Mouse (Mus musculus) spleen, postnatal 4 days (tissue): Measurements from ENCODE around the gene Kpna7.
"Not testable (repeated sequence)": the region's sequence is repeated elsewhere in the genome, so short reads cannot be mapped to it uniquely, and the experiment has no call there.

Experiments
- DNase-seq, 2 experiments: peaks; one replicate each; pipeline ENCODE4 v3.0.0; 2022; ENCODE audit warnings: low spot score in 2 of 2

The Kpna7 gene

DNA sequence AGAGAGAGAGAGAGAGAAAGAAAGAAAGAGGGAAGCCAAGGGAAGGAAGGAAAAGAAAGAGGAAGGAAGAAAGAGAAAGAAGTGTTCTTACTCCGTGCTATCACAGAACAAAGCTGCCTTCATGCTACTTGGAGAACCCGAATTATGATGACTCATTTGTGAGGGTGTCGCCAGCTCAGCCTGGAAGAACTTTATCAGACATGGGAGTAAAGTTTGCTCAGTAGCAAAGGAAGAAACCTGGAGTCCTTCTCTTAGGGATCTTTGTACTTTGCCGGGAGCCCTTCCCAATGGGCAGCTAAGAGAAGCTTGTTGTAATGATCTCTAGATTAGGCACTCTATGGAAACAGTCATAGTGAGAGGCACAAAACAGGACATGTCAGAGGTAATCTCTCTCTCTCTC, 18.9 kb upstream of the Kpna7 start:
- no peak for DNase-seq

DNA sequence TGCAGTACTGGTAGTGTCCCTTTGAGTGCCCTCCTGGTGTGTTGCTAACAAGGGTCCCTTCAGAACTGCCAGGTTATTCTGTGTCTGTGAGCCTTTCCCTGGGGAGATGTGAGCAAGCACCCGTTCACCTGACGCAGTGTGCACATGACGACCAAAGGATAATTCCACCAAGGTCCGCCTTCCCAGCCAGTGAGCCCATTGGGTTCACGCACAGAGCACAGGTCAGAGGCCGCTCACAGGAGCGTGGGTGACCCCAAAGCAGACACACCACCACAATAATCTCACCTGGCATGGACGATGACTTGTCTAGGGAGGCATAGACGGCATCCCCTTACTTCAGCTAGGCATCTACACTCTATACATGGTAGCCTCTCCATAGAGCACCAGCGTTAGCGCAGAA, 17.6 kb upstream of the Kpna7 start:
- DNase-seq: not testable (repeated sequence)

DNA sequence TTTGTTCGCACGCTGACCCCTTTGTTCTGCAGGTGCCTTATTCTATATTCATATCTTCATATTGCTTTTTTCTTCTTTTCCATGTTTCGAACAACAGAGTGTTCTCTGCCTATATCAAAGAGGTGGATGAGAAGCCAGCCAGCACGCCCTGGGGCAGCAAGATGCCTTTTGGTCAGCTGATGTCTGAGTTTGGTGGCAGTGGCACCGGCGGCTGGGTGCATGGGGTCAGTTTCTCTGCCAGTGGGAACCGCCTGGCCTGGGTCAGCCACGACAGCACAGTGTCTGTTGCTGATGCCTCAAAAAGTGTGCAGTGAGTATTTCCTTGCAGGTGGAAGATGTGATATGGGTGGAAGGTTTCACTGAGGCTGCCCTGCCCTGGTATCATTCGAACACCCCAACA, 17.1 kb upstream of the Kpna7 start:
- no peak for DNase-seq

DNA sequence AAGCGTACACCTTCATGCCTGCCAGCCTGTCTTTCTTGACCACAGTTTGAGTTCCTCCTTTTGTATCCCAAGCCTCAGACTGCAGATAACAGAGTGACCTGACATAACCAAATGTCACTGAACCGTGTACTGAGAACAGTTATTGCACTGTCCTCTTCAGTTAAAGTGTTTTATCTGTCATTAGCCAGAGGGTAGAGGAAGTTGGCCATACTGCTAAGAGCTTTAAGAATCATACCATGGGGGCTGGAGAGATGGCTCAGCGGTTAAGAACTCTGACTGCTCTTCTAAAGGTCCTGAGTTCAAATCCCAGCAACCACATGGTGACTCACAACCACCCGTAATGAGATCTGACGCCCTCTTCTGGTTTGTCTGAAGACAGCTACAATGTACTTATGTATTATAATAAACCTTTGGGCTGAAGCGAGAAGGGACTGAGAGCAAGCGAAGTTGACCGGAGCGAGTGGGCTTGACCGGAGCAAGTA, 14.6 kb upstream of the Kpna7 start:
- DNase-seq: no peak

DNA sequence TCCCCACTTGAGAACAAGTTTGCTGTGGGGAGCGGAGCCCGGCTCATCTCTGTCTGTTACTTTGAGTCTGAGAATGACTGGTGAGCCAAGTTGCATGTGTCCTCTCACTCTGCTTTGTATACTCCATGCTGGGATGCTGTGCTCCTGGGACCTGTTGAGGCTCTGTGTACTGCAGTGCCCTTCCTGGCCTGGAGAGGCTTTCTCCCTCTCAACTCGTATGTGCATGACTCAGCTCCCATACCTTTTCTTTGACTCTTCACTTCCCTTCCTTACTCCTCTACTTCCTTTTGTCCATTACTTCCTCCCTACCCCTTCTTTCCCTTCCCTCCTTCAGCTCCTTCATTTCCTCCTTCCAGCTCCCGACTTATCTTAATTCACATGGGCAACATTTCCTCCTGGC, 12.4 kb upstream of the Kpna7 start:
- DNase-seq: no peak

DNA sequence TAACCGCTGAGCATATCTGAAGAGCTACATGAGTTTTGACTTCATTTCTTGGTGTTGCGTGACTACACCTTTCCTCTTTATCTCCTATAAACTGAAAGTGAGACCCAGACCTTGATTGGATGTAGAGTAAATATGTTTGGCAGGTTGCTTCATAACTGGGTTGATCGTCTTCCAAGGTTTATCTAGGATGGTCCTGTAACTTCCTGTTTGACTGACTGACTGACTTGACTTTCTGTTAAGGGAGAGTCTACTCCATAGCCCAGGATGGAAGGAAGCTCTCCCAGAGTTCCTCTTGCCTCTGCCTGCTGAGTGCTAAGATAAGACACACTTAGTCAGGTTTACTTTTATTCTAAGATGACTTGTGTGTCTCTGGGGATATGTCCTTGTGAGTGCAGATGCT, 6.0 kb upstream of the Kpna7 start:
- DNase-seq: no peak

DNA sequence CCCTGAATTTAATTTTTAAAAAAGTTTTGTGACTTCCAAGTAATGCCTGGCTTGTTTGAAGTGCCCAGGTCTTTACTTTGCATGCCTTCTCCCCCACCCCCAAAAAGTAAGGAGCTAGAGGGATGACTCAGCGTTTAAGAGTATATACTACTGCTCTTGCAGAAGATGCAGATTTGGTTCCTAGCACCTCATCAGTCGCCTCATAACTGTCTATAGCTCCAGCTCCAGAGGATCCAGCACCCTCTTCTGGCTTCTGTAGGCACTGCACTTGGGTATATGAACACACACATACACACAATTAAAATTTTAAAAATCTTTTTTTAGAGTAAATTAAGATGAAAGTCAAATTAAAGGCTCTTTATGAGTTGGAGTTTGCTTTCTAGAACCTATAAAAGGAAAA, 4.4 kb upstream of the Kpna7 start:
- DNase-seq: no peak

DNA sequence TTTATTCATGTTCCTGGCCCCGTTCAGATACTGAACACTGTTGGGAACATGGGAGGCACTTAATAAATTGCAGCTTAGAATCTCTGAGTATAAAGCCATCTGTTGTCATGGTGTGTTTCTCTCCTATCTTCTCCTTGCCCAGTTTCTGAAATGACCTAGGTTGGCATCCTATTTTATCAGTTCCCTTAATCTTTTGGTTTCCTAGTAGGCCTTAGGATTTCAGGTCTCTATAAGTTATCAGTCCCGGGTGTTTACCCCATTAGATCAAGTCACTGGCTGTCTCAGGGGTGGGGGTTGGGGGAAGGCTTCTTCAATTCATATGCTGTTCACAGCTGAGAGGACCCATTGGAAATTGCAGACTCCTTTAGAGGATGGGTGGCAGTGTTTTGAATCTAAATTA, 992 bp upstream of the Kpna7 start:
- no peak for DNase-seq

DNA sequence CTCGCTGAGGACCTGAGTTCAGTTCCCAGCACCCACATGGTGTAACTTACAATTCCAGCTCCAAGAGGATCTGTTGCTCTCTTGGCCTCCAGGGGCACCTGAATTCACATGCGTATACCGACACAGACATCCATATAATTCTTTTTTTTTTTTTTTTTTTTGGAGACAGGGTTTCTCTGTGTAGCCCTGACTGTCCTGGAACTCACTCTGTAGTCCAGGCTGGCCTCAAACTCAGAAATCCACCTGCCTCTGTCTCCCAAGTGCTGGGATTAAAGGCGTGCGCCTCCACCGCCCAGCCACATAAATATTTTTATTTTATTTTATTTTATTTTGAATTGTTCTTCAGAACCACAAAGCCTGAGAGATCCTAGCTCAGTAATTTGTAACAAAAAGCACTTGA, 629 bp downstream of the Kpna7 start:
- DNase-seq: not testable (repeated sequence)

DNA sequence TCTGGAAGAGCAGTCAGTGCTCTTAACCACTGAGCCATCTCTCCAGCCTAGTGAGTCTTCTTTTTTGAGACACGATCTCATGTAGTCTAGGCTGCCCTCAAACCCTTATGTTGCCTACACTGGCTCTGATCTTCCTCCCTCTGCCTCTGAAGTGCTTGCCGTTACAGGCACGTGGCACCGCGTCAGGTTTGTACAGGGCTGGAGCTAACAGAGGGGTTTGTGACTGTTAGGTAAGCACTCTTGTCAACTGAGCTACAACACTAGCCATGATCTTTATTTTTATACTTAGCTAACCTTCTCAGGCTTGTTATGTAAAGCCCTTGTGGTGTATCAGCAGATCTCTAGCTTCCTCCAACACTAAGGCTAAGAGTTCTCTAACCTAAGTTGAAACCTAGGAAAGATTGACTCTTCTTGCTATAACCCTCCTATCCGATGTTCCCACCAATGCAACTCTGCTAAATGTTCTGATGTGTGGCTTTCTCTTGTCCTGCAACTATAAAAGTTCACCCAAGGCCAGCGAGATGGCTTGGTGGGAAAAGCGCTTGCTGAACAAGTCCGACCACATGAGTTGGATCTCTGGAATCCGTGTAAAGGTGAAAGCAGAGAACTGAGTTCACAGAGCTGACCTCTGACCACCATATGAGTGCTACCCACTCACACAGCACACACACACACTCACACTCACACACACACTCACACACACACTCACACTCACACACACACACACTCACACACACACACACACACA, 1.8 kb downstream of the Kpna7 start:
- DNase-seq: no peak

DNA sequence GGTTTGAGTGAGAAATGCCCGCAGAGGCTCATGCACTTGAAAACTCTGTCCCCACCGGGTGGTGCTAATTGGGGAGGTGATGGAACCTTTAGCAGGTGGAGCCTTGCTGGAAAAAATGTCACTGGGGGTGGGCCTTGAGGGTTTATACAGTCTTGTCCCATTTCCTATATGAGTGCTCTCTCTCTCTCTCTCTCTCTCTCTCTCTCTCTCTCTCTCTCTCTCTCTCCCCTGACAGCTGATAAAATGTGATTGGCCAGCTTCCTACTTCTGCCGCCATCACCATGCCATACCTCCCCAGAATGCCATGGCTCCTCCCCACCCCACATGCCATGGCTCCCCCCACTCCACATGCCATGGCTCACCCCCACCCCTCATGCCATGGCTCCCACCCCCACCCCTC, 8.7 kb downstream of the Kpna7 start:
- DNase-seq: no peak

DNA sequence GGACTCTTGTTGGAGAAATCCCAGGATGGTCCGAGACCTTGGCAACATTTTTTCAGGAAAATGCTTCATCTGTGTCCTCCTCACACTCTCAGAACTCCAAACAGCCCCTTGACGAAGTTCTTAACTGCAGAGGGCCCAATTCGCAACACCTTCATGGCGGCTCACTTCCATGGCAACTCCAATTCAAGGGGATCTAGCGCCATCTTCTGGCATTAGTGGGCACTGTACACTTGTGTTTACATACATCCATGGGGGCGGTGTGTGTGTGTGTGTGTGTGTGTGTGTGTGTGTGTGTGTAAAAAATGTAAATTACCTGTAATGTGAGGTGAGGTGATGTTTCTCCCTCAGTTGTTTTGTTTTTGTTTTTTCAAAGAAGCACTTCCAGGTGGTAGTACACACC, 12.5 kb downstream of the Kpna7 start:
- DNase-seq: no peak

DNA sequence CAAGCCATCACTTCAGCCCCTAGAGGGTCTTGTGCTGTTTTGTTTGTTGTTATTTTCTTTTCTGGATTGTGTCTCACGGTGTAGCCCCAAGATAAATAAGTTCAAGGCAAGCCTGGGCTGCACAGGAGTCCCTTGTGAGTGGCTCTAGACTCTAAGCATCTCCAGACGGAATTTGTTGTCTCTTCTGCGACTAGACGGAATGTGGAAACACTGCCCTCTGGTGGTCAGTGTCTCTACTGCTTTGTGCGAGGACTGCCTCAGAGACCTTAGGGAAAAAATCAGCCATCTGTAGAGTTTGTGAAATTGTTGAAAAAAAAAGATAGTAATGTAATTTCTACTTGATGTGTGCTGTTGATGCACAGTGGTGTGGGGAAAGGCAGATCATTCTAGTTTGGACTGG, 14.1 kb downstream of the Kpna7 start:
- DNase-seq: peak; percentile 57 to 86

DNA sequence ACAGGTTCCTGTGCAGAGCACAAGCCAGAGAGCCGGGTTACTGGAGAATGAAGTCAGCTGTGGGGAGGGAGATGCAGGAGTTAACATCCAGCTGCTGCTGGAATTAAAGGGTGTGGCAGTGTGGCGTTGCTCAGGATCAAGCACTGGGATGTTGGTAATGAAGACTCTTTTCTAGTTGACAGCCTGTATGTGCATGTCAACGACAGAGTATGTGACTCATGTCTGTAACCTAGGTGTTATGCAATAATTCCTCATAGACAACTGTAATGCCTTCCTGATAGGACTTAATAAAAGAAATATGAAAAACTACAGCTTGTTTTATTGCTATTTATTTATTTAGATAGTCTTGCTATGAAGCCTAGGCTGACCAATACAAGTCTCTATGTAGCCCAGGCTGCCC, 15.0 kb downstream of the Kpna7 start:
- no peak for DNase-seq

DNA sequence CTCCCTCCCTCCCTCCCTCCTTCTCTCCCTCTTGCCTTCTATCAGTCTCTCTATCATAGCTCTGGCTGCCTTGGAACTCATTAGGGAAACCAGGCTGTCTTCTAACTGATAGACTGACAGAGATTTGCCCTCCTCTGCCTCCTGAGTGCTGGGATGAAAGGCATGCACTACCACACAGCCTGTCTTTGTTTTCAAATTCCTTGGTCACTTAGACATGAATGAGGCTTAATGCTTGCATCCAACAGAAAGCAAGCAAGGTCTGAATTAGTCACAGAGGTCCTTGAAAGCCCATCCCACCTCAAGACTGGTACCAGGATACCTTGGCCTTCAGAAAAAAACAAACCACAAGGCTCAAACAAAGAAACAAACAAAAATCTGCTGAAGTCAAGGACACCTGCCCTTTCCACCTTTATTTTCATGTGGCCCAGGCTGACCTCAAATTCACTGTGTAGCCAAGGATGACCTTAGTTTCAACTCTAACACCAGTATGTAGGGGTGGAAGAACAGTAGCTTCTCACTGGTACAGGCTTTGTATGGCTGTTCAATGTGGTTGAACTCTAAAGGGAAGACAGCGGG, 19.0 kb downstream of the Kpna7 start:
- DNase-seq: no peak

DNA sequence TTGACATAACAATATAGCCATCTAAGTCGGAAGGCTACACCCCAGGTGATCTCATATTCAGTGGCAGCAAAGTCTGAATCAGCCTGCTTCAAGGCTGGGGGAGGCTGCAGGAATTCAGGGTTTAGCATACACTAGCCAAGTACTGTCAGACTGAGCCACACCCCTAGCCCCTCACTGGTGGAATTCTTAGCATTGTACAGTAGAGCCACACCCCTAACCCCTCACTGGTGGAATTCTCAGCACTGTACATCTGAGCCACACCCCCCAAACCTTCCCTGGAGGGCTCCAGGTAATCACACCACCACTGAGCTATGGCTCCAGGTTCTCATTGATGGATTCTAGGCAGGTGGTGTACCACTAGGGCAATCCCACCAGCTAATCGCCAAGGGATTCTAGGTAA, 24.3 kb downstream of the Kpna7 start:
- no peak for DNase-seq

DNA sequence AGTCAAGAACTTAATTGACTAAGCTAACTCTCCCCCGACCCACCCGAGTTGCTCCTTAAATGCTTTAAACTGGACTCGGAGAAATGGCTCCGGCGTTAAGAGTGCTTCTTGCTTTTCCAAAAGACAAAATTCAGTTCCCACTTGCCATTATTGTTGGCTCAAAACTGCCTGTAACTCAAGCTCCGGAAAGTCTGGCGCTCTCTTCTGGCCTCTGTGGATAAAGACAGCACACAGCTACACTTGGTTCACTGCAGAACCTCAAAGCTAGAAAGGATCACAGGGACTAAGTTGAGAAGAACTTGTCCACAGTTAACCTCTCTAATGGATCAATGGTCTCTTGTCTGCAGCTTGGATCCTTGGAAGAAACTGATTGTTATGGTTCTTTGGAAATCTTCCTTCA, 25.1 kb downstream of the Kpna7 start:
- no peak for DNase-seq

DNA sequence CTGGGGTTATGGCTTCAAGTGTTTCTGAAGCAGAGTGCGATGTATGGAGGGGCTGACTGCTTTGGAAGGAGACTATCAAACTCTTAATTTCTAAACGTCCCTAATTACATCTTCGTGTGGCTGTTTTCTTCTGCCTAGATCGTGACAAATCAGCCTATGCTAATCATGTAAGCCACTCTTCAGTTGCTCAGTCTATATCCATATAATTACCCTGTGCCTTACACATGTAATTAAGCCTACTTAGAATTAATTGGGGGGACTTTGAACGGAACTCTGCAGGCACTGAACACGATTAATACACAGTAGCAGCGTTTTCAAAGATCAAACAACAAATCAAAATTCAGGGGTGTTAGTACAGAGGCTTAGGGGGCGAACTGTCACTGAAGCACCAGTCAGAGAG, 25.9 kb downstream of the Kpna7 start:
- no peak for DNase-seq

DNA sequence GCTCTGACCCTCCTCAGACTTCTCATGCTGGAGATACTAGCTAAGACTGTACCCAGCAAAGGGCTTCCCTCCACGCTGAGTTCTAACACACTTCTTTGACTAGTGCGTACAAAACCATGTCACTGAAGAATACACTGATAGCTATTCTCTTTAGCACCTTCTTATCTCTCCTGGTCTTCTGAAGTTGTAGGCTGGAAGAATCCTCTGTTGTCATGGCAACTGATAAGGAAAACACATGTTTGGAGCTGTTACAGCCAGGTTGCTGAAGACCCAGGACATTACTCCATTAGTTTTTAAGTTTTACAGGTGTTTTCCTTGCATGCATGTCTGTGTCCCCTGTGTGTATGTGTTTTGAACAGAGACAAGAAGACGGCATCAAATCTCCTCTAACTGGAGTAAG, 29.6 kb downstream of the Kpna7 start:
- not testable (repeated sequence) for DNase-seq

DNA sequence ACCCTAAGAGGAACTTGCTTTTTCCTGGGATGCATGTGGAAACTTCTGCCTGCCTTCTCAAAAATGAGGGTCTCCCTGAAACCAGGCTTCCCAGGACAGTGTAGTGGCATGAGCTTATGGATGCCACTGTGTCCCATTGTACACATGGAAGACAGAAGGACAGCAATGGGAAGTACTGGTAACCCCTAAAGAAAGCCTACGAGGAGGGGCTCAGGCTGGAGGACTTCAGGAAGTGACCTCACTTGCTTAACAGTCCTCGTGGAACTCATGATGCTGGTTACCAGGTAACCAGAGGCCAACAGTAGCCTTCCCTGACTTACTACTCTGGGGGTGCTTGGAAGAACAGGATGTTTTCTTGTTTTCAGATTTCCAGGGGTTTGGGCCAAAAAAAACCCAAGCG, 41.1 kb downstream of the Kpna7 start, which contains the start of gene 1700018F24Rik:
1700018F24Rik (plus strand) TSS at position 301 of the 400 bp plus-strand sequence.
- DNase-seq: not testable (repeated sequence)

DNA sequence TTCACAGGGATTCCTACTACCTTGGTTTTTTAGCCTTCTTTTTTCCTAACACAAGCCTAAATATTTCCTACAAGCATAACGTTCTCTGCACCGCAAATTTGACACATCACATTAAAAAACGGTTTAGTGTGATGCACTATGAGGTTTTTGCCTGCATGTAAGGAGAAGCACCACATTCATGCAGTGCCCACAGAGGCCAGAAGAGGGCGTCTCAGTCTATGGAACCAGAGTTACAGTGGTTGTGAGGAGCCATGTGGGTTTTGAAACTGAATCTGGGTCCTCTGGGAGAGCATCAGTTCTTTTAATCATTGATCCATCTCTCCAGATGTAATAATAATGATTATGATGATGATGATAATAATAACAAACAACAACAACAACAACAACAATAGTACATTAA, 42.2 kb downstream of the Kpna7 start:
- DNase-seq: peak in 1 of 2 experiments; percentile 16

DNA sequence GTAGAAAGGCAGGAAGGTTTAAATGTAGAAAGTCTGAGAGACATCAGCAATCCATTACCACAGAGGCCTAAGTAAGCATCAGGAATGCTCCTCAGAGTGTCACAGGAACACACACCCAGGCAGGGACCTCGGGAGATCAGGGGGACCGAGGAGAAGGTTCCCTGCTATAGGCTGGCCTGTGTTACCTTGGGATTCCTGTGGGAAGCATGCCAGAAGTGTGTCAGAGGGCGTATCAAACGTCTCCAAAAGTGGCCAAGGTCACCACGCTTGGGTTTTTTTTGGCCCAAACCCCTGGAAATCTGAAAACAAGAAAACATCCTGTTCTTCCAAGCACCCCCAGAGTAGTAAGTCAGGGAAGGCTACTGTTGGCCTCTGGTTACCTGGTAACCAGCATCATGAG, 51.4 kb downstream of the Kpna7 start, which contains the start of gene Gm4871:
Gm4871 (minus strand) TSS at position 364 of the 400 bp plus-strand sequence.
- not testable (repeated sequence) for DNase-seq

DNA sequence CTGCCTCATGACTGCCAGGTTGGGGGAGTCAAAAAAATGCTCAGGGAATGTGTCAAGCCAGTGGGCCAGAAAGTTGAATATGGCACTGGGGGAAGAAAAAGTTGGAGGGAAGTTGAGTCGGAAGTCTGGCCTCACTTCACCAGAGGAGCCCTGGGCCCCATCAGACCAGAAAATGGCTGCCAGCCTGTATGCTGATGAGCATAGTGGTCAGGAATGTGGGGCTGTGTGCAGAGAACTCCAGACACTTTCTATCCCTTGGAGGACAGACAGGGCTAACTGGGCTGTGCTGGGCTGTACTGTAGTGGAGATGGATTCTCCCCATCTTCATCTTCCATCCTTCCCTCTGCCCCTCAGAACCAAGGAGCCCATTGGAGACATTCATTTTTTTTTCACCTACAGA, 53.4 kb downstream of the Kpna7 start:
- not testable (repeated sequence) for DNase-seq
